Mouse (Mus musculus) liver, adult 2 months (tissue): Measurements from ENCODE around the gene Nop10.

ENCODE experiments used
- CTCF ChIP-seq: fragments of 200-500 bp; IDR thresholded peaks from 2 replicates; pipeline ENCODE4 v1.5.1; 2011; ENCODE audit warnings: low read depth, low read length, control low read depth
- POLR2A ChIP-seq: fragments of 200-500 bp; IDR thresholded peaks from 2 replicates; pipeline ENCODE4 v1.6.1; 2011; ENCODE audit warnings: low read length, control low read depth; ENCODE audit not compliant: insufficient read depth; ENCODE audit errors: extremely low read depth

DNA sequence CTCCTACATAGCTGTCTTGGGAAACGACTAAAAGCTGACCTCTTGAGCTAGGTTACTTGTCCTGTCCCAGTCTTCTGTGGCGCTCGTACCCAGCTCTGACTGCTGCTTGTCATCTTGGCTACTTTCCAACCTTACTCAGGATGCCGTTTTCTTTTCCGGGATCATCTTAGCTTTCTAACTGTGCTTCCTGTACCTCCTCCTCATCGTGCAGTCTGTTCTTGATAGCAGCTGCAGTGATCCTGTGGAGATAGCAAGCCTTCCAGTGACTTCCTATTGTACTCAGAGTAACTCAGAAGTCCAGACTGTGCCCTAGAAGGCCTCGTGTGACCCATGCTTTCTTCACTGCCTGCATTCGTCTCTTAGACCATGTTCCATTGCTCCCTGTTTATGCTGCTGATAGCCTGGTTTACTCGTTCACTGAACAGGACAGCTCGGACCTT lies 47.5 kb downstream of the Nop10 start:
- TF ChIP-seq CTCF (no peak), POLR2A (no peak)
